Mouse (Mus musculus) macrophage (primary cell): ENCODE measurements around the gene Fam71e2. TPM values are rescaled to one million over a fixed set of nuclear protein-coding genes. Genes with fewer than 3 reads are reported as not detected.

Experiments
- H3K27ac ChIP-seq: fragments of 350-480 bp; formaldehyde crosslinking; 2 replicates; pipeline ENCODE4 v1.9.0; 2021
- H3K36me3 ChIP-seq: fragments of 350-480 bp; formaldehyde crosslinking; 2 replicates; pipeline ENCODE4 v1.9.0; 2021; ENCODE audit errors: inconsistent target
- H3K4me3 ChIP-seq: fragments of 350-480 bp; formaldehyde crosslinking; 2 replicates; pipeline ENCODE4 v1.9.0; 2021; ENCODE audit errors: inconsistent target
- H3K79me2 ChIP-seq: fragments of 350-480 bp; formaldehyde crosslinking; 2 replicates; pipeline ENCODE4 v1.9.0; 2021; ENCODE audit errors: inconsistent target
- WGBS: methylation state at CpG from one replicate; pipeline ENCODE4 v1.1.7; 2026; ENCODE audit warnings: inconsistent platforms; ENCODE audit not compliant: missing documents; 5-methylcytosine and 5-hydroxymethylcytosine counted together
- polyA plus RNA-seq: library from polyadenylated mRNA; stranded (reverse); fragments of 250-400 nt; gene quantifications from 3 replicates; pipeline ENCODE4 v1.2.4, GENCODE M21; 2018; ENCODE audit warnings: inconsistent platforms

Gene Fam71e2
- polyA plus RNA-seq, 1 experiment from 2014 or later: not detected

- 10% methylated on average over 40 of the region's 40 CpGs for WGBS
- 0 out of 2 replicates have a peak, but pooled peaks cover 2% of the 10 kb centered on the region for H3K36me3 ChIP-seq
- H3K4me3 ChIP-seq: peak within 1 kb of the TSS; percentile 22
- H3K79me2 ChIP-seq: peaks cover 18% of the 10 kb centered on the region
- H3K27ac ChIP-seq: no peak within 1 kb of the TSS
Measured at GRCm38 (mm10) chr7:4789436-4789935, 18.4 kb upstream of the Fam71e2 start, which contains the start of gene Tmem238. Tmem238 (minus strand) TSS chr7:4789656.

- Histone ChIP-seq H3K4me3 (peak overlapping the region; percentile 22), H3K27ac (no peak overlapping the region)
- 2% methylated on average over 63 of the region's 64 CpGs for WGBS
Measured at GRCm38 (mm10) chr7:4788499-4789435, 17.7 kb upstream of the Fam71e2 start.

GRCm38 (mm10) chr7:4783667-4784268 is 12.7 kb upstream of the Fam71e2 start:
- WGBS: 84% methylated on average over 14 of the region's 14 CpGs
- no peak overlapping the region for H3K27ac ChIP-seq
- no peak overlapping the region for H3K4me3 ChIP-seq
- H3K36me3 ChIP-seq: no peaks in the 10 kb centered on the region
- H3K79me2 ChIP-seq: no peaks in the 10 kb centered on the region

More at GRCm38 (mm10) chr7:4788499-4789435, 17.7 kb upstream of the Fam71e2 start:
- Histone ChIP-seq H3K79me2 (peaks cover 10% of the 10 kb centered on the region), H3K36me3 (no peaks in the 10 kb centered on the region)

DNA sequence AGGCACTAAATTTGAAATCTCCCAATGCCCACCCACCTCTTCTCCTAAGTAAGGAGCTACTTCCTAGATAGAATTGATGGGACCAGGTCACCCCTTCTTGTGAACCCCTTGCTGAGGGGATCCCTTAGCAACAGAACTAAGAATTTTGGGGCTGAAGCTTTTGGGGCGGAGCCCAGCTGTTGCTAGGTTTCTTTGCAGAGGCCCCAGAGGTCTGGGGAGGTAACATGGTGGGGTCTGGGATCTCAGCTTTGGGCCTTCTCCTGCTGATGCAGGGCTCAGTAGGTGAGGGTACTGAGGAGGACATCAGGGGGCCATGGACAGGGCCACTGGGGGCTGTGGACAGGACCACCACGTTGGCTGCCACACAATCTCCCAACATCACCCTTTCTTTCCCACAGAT is 11.7 kb upstream of the Fam71e2 start, which contains the start of the genes Il11 and Tmem190:
Gene Il11 (minus strand): TSS at position 101 of the 400 bp plus-strand sequence.
Gene Tmem190 (plus strand): TSS at position 179 of the 400 bp plus-strand sequence.
- no peaks in the 10 kb centered on the region for H3K79me2 ChIP-seq
- WGBS: 75% methylated on average over 2 of the region's 2 CpGs
- no peak within 1 kb of the TSS for H3K27ac ChIP-seq
- H3K4me3 ChIP-seq: no peak within 1 kb of the TSS
- no peaks in the 10 kb centered on the region for H3K36me3 ChIP-seq

DNA sequence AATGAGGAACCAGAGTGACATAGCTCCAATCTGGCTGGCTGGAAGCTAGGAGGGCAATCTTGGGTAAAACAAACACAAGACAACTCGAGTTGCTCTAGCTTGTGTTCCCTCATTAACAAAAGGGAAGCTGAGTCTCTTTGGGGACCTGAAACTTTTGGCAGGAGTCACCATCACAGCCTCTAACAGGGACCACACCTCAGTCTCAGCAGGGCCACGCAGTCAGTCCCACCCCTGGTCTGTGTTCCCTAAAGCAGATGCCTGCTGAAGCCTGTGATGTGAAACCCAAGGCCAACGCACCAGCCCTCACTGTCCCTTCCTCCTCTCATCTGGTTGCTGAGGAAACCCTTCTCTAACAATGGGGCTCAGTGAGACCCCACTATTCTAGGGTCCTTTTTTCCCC is 11.0 kb upstream of the Fam71e2 start:
- no peak overlapping the region for H3K27ac ChIP-seq
- H3K4me3 ChIP-seq: no peak overlapping the region
- 38% methylated on average over 3 of the region's 3 CpGs for WGBS
- H3K79me2 ChIP-seq: no peaks in the 10 kb centered on the region
- H3K36me3 ChIP-seq: no peaks in the 10 kb centered on the region

- 2% methylated on average over 5 of the region's 5 CpGs for WGBS
- Histone ChIP-seq H3K4me3 (no peak overlapping the region), H3K36me3 (no peaks in the 10 kb centered on the region), H3K27ac (no peak overlapping the region), H3K79me2 (no peaks in the 10 kb centered on the region)
Measured at GRCm38 (mm10) chr7:4779921-4780320, 8.8 kb upstream of the Fam71e2 start.

GRCm38 (mm10) chr7:4777851-4778637 is 6.9 kb upstream of the Fam71e2 start:
- Histone ChIP-seq H3K27ac (no peak overlapping the region), H3K36me3 (no peaks in the 10 kb centered on the region), H3K4me3 (no peak overlapping the region), H3K79me2 (no peaks in the 10 kb centered on the region)
- WGBS: 48% methylated on average over 20 of the region's 20 CpGs

DNA sequence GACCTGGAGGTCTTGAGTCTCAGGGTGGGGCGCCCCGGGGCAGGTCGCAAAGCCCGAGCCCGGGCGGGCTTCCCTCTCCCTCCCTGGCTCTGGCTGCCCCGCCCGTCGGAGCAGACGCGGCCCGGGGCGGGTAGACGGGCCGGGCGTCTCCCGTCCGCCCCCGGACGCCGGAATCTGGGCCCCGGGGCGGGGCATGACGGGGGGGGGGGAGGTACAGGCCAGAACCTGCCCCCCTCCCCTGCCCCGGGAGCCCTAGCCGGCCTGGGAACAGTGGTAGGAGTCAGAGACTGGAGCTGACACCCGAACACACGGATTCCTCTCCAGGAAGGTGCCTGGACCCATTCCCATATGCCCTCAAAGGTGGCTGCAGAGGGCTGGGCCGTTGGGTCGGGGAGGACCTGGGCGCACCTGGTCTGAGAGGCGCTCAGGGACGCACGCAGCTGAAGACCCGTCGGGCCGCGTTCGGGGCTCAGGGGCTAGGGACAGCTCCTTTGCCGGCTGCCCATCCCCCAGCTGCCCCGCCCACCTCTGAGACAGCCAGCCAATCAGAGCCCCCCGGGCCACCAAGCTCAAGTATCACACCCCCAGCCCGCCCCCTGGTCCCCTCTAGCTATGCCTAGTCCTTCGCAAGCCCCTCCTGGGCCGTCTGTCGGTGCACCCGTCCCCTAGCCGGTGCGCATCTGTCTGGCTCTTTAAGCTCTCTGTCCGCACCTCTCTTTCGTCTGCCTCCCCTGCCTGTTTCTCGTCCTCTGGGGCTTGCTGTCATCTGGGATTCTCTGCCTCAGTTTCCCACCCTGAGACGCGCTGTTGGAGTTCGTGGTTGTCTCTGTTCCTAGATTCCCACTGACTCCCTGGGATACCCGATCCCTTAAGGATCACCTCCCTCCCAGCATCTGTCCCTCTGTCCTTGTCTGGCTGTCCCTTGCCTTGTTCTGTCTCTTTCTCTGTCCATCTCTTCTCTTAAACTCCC is 6.0 kb upstream of the Fam71e2 start:
- no peaks in the 10 kb centered on the region for H3K79me2 ChIP-seq
- no peaks in the 10 kb centered on the region for H3K36me3 ChIP-seq
- WGBS: 6% methylated on average over 39 of the region's 56 CpGs
- no peak overlapping the region for H3K27ac ChIP-seq
- H3K4me3 ChIP-seq: no peak overlapping the region

- Histone ChIP-seq H3K27ac (no peak overlapping the region), H3K79me2 (no peaks in the 10 kb centered on the region), H3K36me3 (no peaks in the 10 kb centered on the region), H3K4me3 (no peak overlapping the region)
- WGBS: 71% methylated on average over 10 of the region's 10 CpGs
Measured at GRCm38 (mm10) chr7:4776131-4776530, 5.0 kb upstream of the Fam71e2 start.

- 52% methylated on average over 4 of the region's 4 CpGs for WGBS
- Histone ChIP-seq H3K27ac (no peak overlapping the region), H3K79me2 (no peaks in the 10 kb centered on the region), H3K4me3 (no peak overlapping the region), H3K36me3 (no peaks in the 10 kb centered on the region)
Measured at GRCm38 (mm10) chr7:4764946-4765710, 6.0 kb downstream of the Fam71e2 start.

- no peak overlapping the region for H3K27ac ChIP-seq
- 43% methylated on average over 1 of the region's 1 CpGs for WGBS
- H3K36me3 ChIP-seq: no peaks in the 10 kb centered on the region
- H3K79me2 ChIP-seq: no peaks in the 10 kb centered on the region
- no peak overlapping the region for H3K4me3 ChIP-seq
Measured at GRCm38 (mm10) chr7:4759670-4760069, 11.4 kb downstream of the Fam71e2 start.

DNA sequence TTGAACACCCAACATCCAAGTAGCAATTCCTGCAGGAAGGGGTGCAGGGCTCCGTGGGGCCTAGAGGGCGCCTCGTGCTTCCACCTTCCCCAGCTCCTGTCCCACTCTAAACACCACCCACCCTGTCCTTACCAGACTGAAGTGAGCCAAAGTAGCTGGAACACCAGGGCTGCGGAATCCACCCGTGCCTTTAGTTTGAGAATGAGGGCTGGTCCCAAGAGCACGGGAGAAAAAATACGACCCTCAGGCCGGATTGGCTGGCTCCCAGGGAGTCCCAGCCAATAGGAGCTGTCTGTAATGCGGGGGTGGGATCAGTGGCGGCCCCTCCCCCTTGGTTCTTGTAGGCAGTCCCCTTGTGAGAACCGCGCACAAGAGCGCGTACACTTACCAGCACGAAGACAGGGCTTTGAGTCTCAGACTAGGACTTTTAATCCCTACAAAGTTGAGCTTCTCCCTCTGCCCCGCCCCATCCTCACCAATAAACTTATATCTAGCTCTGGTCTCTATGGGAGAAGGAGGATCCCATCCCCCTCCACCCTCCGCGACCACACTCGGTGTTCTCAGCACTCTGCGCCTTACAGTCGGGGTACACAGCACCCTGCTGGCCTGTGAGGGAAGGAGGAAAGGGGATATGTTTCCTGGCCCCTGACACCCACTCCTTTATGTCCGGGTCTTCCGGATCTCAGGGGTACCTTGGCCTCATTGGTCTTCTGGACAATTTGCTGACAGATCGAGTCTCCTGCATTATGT is 18.1 kb downstream of the Fam71e2 start, which contains the start of gene Cox6b2:
Gene Cox6b2 (minus strand): TSS at position 274 of the 750 bp plus-strand sequence.
- no peak within 1 kb of the TSS for H3K27ac ChIP-seq

More for the DNA sequence above, 18.1 kb downstream of the Fam71e2 start, which contains the start of gene Cox6b2:
- no peaks in the 10 kb centered on the region for H3K79me2 ChIP-seq
- H3K36me3 ChIP-seq: no peaks in the 10 kb centered on the region
- no peak within 1 kb of the TSS for H3K4me3 ChIP-seq
- 16% methylated on average over 23 of the region's 24 CpGs for WGBS
